Mouse (Mus musculus) ES-Bruce4 (cell line): ENCODE results near the gene Pus1.

Experiments used
- EP300 ChIP-seq: IDR thresholded peaks from 2 replicates; pipeline ENCODE4 v1.6.1; 2011; ENCODE audit warnings: low read depth, low read length; ENCODE audit not compliant: insufficient read depth
- POLR2A ChIP-seq: IDR thresholded peaks from one replicate; pipeline ENCODE4 v1.8.1; 2011; ENCODE audit warnings: low read length; ENCODE audit not compliant: insufficient read depth

DNA sequence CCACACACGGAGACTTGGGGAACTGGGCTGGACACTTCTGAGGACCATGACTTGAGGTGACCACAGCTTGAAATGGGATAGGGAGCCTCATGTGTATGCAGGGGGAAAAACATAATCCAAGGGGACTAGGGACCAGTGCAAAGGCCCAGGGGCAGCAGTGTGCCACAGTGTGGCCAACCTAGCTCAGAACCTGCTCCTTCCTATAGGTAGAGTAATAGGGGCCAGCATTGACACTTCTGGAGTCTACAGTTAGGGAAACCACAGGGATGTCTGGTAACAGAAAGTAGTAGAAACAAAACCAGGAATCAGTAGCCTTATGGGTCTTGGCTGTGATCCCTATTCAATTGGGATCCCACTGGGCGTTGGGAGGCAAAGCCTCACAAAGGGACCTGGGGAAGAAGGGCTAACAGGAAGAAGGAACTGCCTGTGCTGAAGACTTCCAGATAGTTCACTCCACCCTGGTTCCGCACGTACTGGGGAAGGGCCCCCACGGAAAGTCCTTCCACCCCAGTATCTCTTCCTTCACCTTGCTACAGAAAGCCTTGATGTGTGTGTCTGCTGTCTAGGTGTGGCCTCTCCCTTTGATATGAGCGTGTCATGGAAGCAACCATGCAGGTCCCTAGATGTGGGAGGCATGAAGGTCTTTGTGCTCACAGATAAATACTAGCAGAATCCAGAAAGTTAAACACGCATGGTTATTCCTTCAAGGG lies 1.2 kb upstream of the Pus1 start:
- no peak for TF ChIP-seq EP300
- TF ChIP-seq POLR2A: no peak
